Mouse (Mus musculus): Measurements from ENCODE around the gene Gm527. TPM values are rescaled to one million over a fixed set of nuclear protein-coding genes. Genes with fewer than 3 reads are reported as not detected.

The Gm527 gene
- 2.6 and 5.0 TPM in 2 replicates for polyA plus RNA-seq (2015; fragmentation: Nextera tagmentation; extraction: Ambion mirVana)

DNA sequence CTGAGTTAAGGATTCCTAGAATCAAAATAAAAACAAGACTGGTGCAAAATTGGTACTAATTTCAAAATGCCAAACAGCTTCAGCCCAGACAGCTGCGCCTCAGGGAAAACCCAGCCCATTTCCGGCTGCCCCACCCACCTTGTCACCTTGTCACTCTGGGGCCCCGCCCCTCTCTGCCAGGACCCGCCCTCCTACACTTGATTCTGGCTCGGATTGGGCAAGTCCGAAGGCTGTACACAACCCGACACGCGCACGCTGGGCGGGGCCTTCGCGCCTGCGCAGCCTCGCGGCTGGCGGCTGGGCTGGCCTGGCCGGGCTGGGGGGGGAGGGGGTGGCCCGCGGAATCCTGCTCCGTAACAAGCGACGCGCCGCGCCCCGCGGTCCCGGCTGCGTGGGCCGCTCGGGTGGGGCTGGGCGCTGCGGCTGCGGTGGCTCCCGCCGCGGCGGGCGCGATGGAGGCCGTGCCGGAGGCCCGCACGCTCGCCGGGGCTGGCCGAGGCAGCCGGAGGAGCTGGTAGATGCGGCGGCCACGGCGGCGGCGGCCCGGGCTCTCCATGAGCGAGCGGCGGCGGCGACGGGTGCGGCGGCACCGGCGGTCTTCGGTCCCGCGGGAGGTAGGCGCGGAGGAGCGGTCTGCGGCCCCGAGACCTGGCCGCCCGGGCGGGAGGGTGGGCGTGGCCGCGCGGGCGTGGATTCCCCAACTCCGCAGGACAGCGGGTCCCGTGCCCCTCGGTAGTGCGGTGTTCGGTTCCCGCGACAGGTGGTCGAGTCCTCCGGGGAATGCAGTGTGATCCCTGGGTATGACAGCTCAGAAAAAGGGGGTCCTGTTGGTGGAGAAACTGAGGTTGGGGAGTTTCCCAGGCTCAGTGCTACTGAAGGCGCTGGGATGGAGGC, at the start of gene Gm527:
Gene Gm527 (plus strand): TSS at position 329 of the 894 bp plus-strand sequence.
- Histone ChIP-seq H3K9me3 (replicated peaks) (no peaks in the 10 kb centered on the region), H3K4me3 (replicated peaks) (peak within 1 kb of the TSS; percentile 85), H3K4me2 (peak within 1 kb of the TSS; percentile 70), H3K9ac (replicated peaks) (peak within 1 kb of the TSS; percentile 81), H3K4me1 (peaks cover 11% of the 10 kb centered on the region; the same call in 1 of the 2 replicates), H3K27ac (replicated peaks) (peak within 1 kb of the TSS; percentile 84), H3K36me3 (peaks cover 12% of the 10 kb centered on the region), H3K27me3 (replicated peaks) (0 out of 2 replicates have a peak, but pooled peaks cover 2% of the 10 kb centered on the region)
- ATAC-seq (ENCODE audit: low FRiP score), result peak; percentile 100
- under 1% methylated on average over 76 of the region's 93 CpGs for WGBS

DNA sequence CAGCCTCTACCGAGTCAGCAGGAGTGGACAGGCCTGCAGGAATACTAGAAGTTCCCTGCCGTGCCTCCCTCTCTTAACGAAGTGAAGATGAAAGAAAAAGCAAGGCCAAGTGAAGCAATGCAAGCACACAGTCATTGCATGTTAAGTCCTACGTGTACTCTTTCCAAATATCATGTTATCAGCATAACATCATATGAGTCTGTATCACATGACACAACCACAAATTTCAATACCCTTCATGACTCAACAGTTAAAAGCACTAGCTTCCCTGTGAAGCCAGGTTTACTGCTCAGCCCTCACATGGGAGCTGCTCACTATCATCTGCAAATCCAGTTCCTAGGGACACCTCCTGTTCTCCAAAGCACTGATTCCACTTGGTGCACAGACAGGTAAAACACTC, 46.6 kb upstream of the Gm527 start:
- Histone ChIP-seq H3K9ac (replicated peaks) (no peak overlapping the region), H3K4me1 (no peaks in the 10 kb centered on the region), H3K4me3 (replicated peaks) (no peak overlapping the region), H3K27ac (replicated peaks) (no peak overlapping the region), H3K4me2 (no peak overlapping the region), H3K9me3 (replicated peaks) (no peaks in the 10 kb centered on the region), H3K36me3 (no peaks in the 10 kb centered on the region), H3K27me3 (replicated peaks) (no peaks in the 10 kb centered on the region)
- 63% methylated on average over 4 of the region's 4 CpGs for WGBS
- ATAC-seq (ENCODE audit: low FRiP score), result no peak

DNA sequence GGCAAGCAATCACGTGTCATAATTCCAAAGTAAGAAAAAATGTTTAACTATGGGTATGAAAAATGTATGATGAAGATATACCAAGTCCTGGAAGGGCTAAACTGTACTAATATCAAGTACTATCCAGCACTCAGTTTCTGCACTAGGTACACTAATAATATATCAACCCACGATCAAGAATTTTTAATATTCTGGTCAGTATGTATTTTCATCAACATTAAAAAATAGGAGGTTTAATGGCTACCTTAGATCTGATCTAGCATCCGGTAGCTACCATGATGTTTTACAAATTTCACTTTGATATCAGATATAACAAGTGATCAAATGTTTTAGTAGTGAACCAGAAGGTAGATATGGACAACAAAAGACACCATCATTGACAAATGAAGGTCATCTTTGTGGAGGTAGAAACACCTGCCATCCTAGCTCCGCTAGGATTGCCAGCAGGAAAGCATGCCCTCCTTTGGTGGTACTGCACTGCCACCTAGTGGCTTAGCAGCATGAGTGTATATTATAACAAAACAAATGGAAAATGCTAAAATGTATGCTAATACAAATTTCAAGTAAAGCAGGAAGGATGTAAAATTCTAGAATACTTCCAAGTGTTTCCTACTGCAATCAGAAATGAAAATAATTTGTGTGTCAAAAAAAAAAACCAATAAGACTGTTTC, 20.5 kb upstream of the Gm527 start:
- Histone ChIP-seq H3K4me2 (no peak overlapping the region), H3K9me3 (replicated peaks) (no peaks in the 10 kb centered on the region), H3K27me3 (replicated peaks) (no peaks in the 10 kb centered on the region), H3K36me3 (no peaks in the 10 kb centered on the region), H3K4me3 (replicated peaks) (no peak overlapping the region), H3K27ac (replicated peaks) (no peak overlapping the region), H3K4me1 (peaks cover 2% of the 10 kb centered on the region), H3K9ac (replicated peaks) (no peak overlapping the region)
- WGBS, result 38% methylated on average over 4 of the region's 4 CpGs
- peak; percentile 62; the same call in 1 of the 2 replicates for ATAC-seq (ENCODE audit: low FRiP score)

DNA sequence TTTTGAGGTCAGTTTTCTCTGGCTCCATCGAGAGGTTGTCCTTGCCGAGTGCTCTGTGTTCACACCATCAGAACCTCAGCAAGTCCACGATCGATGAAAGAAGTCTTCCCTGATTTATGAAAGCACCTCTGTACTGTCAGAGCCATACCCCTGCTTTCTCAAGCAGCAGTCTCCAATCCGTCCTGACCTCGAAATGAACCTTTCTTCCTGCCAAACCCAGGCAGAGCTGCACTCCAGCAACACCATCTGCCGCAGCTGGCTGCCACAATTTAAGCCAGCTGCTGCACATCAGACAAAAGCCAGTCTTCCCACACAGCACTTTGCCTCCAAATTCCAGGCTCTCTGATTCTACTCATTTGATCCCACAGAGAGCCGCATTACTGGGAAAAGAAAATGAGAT, 15.2 kb upstream of the Gm527 start:
- peak overlapping the region; percentile 6; the same call in 1 of the 2 replicates for H3K4me2 ChIP-seq
- H3K27ac ChIP-seq (replicated peaks), result peak overlapping the region; percentile 48
- no peaks in the 10 kb centered on the region for H3K9me3 ChIP-seq (replicated peaks)
- no peaks in the 10 kb centered on the region for H3K27me3 ChIP-seq (replicated peaks)
- no peak overlapping the region for H3K4me3 ChIP-seq (replicated peaks)
- H3K36me3 ChIP-seq, result no peaks in the 10 kb centered on the region
- 9% methylated on average over 8 of the region's 8 CpGs for WGBS
- no peak overlapping the region for H3K9ac ChIP-seq (replicated peaks)
- H3K4me1 ChIP-seq, result peaks cover 14% of the 10 kb centered on the region
- peak; percentile 75 for ATAC-seq (ENCODE audit: low FRiP score)

DNA sequence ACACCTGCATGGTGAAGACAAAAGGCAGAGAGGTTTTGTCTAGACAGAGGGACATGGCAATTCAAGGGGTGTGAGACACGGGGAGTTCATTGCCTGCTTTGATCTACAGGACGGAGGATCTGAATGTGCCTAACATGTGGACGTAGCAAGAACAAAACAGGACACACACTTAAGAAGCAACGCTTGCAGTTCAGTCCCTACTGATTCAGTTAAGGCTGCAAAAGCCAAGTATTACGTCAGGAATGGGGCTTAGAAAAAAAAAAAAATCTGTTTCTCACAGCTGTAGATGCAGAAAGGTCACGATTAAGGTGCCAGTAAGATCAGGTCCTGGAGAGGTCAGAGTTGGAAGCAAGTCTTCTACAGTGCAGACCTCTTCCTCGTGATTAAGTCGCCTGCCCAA, 14.5 kb upstream of the Gm527 start:
- no peak overlapping the region for H3K9ac ChIP-seq (replicated peaks)
- H3K27ac ChIP-seq (replicated peaks), result peak overlapping the region; percentile 48; the same call in 1 of the 2 replicates
- peaks cover 14% of the 10 kb centered on the region for H3K4me1 ChIP-seq
- H3K4me2 ChIP-seq, result no peak overlapping the region
- peak; percentile 22; the same call in 1 of the 2 replicates for ATAC-seq (ENCODE audit: low FRiP score)
- no peaks in the 10 kb centered on the region for H3K9me3 ChIP-seq (replicated peaks)
- no peak overlapping the region for H3K4me3 ChIP-seq (replicated peaks)
- H3K27me3 ChIP-seq (replicated peaks), result no peaks in the 10 kb centered on the region
- H3K36me3 ChIP-seq, result no peaks in the 10 kb centered on the region
- WGBS, result 49% methylated on average over 8 of the region's 8 CpGs

DNA sequence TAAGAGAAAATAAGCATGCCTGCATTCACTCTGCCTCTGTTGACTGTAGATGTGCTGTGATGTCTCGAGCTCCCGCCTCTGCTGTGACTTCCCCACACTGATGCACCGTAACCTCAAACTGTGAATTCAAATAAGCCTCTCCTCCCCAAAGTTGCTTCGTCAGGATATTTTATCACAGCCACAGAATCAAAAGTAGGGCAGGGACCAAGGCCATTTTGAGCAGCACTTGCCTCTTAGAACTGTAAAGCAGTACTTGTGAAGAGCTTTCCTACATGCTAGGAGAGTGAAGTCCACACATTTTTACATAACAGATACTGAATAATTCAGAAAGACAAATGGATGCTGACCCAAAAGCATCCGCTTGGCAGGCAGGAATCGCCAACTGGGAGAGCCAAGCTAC, 4.7 kb upstream of the Gm527 start:
- Histone ChIP-seq H3K9me3 (replicated peaks) (no peaks in the 10 kb centered on the region), H3K27ac (replicated peaks) (no peak overlapping the region), H3K4me2 (no peak overlapping the region), H3K4me1 (no peaks in the 10 kb centered on the region), H3K9ac (replicated peaks) (no peak overlapping the region), H3K27me3 (replicated peaks) (0 out of 2 replicates have a peak, but pooled peaks cover 2% of the 10 kb centered on the region), H3K4me3 (replicated peaks) (no peak overlapping the region), H3K36me3 (no peaks in the 10 kb centered on the region)
- WGBS, result 61% methylated on average over 6 of the region's 6 CpGs
- ATAC-seq (ENCODE audit: low FRiP score), result no peak

DNA sequence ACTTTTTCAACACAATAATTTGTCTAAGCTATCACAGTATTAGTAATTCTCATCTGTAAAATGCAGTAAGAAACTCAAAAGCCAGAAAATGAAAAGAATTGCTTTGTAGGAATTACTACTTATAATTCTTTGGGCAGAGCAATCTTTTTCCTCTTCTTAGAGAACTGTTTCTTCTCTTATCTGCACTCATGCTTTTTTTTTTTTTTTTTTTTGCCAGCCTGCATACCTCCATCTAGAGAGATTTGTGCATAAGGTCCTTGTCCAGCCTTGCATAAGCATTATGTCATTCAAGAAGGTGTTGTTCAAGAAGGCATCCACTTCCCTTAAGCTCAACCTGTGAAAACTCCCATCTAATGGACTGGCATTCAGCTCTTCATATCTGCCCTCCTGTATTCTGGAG, 971 bp upstream of the Gm527 start:
- Histone ChIP-seq H3K9me3 (replicated peaks) (no peaks in the 10 kb centered on the region), H3K4me1 (peaks cover 11% of the 10 kb centered on the region; the same call in 1 of the 2 replicates), H3K27ac (replicated peaks) (no peak overlapping the region), H3K4me3 (replicated peaks) (no peak overlapping the region), H3K4me2 (peak overlapping the region; percentile 70; the same call in 1 of the 2 replicates), H3K27me3 (replicated peaks) (0 out of 2 replicates have a peak, but pooled peaks cover 2% of the 10 kb centered on the region), H3K9ac (replicated peaks) (no peak overlapping the region; the same call in 1 of the 2 replicates), H3K36me3 (peaks cover 4% of the 10 kb centered on the region; the same call in 1 of the 2 replicates)
- no peak for ATAC-seq (ENCODE audit: low FRiP score)

DNA sequence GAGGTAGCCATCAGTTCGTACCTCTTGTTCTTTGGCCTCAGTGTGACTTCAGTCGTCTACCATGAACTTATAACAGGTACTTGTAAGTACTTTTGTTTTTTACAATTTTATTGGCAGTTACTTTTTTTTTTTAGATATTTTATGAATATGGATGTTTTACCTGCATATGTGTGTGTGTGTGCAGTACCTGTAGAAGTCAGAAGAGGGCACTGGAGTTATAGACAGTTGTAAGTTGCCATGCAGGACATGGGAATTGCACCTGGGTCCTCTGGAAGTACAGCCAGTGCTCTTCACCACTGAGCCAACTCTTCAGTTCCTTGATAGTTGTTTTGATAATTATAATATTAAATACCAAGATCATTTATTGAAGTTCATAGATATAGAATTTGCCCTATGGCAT, 19.8 kb downstream of the Gm527 start:
- no peak overlapping the region for H3K27ac ChIP-seq (replicated peaks)
- ATAC-seq (ENCODE audit: low FRiP score), result no peak
- H3K36me3 ChIP-seq, result peaks cover 4% of the 10 kb centered on the region
- H3K4me1 ChIP-seq, result no peaks in the 10 kb centered on the region
- H3K4me3 ChIP-seq (replicated peaks), result no peak overlapping the region
- no peak overlapping the region for H3K9ac ChIP-seq (replicated peaks)
- WGBS, result 93% methylated on average over 2 of the region's 2 CpGs
- no peaks in the 10 kb centered on the region for H3K9me3 ChIP-seq (replicated peaks)
- H3K4me2 ChIP-seq, result no peak overlapping the region
- H3K27me3 ChIP-seq (replicated peaks), result no peaks in the 10 kb centered on the region

DNA sequence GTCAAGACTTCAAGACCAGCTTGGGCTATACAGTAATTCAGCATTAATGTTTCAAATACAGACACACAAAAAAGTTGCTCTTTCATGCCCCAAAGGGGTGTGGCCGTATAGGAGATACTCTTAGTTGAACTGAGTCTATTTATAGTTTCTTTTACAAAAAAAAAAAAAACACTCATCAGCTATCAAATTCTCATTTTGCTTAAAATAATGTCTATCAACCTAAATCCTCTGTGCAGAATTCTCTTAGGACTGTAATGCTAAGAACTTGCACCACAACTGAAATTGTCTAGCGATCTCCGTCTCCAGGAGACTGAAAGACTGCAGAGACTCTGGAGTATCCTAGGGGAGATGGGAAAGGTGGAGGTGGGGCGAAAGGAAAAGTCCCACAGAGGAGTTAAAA, 46.9 kb downstream of the Gm527 start:
- Histone ChIP-seq H3K36me3 (no peaks in the 10 kb centered on the region), H3K9me3 (replicated peaks) (no peaks in the 10 kb centered on the region), H3K4me3 (replicated peaks) (peak overlapping the region; percentile 70), H3K4me1 (peaks cover 37% of the 10 kb centered on the region), H3K9ac (replicated peaks) (peak overlapping the region; percentile 56), H3K4me2 (peak overlapping the region; percentile 85), H3K27ac (replicated peaks) (peak overlapping the region; percentile 75), H3K27me3 (replicated peaks) (no peaks in the 10 kb centered on the region)
- ATAC-seq (ENCODE audit: low FRiP score), result no peak
- WGBS, result 26% methylated on average over 4 of the region's 4 CpGs

GRCm38 (mm10) chr12:64965124-64966026, 47.7 kb downstream of the Gm527 start, which contains the start of the genes Klhl28 and Togaram1:
Gene Klhl28, minus strand, starts transcription at chr12:64965534.
Gene Togaram1, plus strand, starts transcription at chr12:64965804.
- Histone ChIP-seq H3K9me3 (replicated peaks) (no peaks in the 10 kb centered on the region), H3K4me3 (replicated peaks) (peak within 1 kb of the TSS; percentile 70), H3K27ac (replicated peaks) (peak within 1 kb of the TSS; percentile 91), H3K36me3 (no peaks in the 10 kb centered on the region), H3K27me3 (replicated peaks) (no peaks in the 10 kb centered on the region), H3K4me1 (peaks cover 44% of the 10 kb centered on the region), H3K9ac (replicated peaks) (peak within 1 kb of the TSS; percentile 69), H3K4me2 (peak within 1 kb of the TSS; percentile 95)
- peak; percentile 99 for ATAC-seq (ENCODE audit: low FRiP score)
- under 1% methylated on average over 45 of the region's 45 CpGs for WGBS
